Mouse (Mus musculus) right cerebral cortex, postnatal 4 days (tissue): ENCODE measurements around the gene Ankdd1b.

Experiments
- DNase-seq: peaks from one replicate; pipeline ENCODE4 v3.0.0-alpha.2; 2022

Gene Ankdd1b

GRCm38 (mm10) chr13:96470957-96471356, at the start of gene Ankdd1b:
TSS of gene Ankdd1b (minus strand) at chr13:96471198.
- no peak for DNase-seq

- no peak for DNase-seq
Measured at GRCm38 (mm10) chr13:96517335-96517734, 46.3 kb upstream of the Ankdd1b start.

GRCm38 (mm10) chr13:96516249-96516648, 45.3 kb upstream of the Ankdd1b start:
- no peak for DNase-seq

GRCm38 (mm10) chr13:96514154-96514942, 43.4 kb upstream of the Ankdd1b start:
- no peak for DNase-seq

- DNase-seq, result no peak
Measured at GRCm38 (mm10) chr13:96511893-96512292, 40.9 kb upstream of the Ankdd1b start.

GRCm38 (mm10) chr13:96511262-96511661, 40.3 kb upstream of the Ankdd1b start:
- DNase-seq, result no peak

- DNase-seq, result no peak
Measured at GRCm38 (mm10) chr13:96510635-96511034, 39.6 kb upstream of the Ankdd1b start.

- no peak for DNase-seq
Measured at GRCm38 (mm10) chr13:96507541-96507940, 36.5 kb upstream of the Ankdd1b start.

GRCm38 (mm10) chr13:96506313-96506712, 35.3 kb upstream of the Ankdd1b start:
- DNase-seq, result no peak

- no peak for DNase-seq
Measured at GRCm38 (mm10) chr13:96505661-96506060, 34.7 kb upstream of the Ankdd1b start.

- DNase-seq, result no peak
Measured at GRCm38 (mm10) chr13:96499891-96500290, 28.9 kb upstream of the Ankdd1b start.

GRCm38 (mm10) chr13:96496630-96497029, 25.6 kb upstream of the Ankdd1b start:
- no peak for DNase-seq

GRCm38 (mm10) chr13:96490433-96490832, 19.4 kb upstream of the Ankdd1b start, which contains the start of gene Gm17622:
TSS of gene Gm17622 (plus strand) at chr13:96490733.
- DNase-seq, result no peak

- no peak for DNase-seq
Measured at GRCm38 (mm10) chr13:96487968-96488367, 17.0 kb upstream of the Ankdd1b start.

GRCm38 (mm10) chr13:96487230-96487629, 16.2 kb upstream of the Ankdd1b start:
- no peak for DNase-seq

- no peak for DNase-seq
Measured at GRCm38 (mm10) chr13:96478991-96479390, 8.0 kb upstream of the Ankdd1b start.

- DNase-seq, result no peak
Measured at GRCm38 (mm10) chr13:96477226-96477625, 6.2 kb upstream of the Ankdd1b start.

- DNase-seq, result no peak
Measured at GRCm38 (mm10) chr13:96470556-96470955, 442 bp downstream of the Ankdd1b start.

- DNase-seq, result no peak
Measured at GRCm38 (mm10) chr13:96468678-96469077, 2.3 kb downstream of the Ankdd1b start.

- DNase-seq, result no peak
Measured at GRCm38 (mm10) chr13:96465315-96465714, 5.7 kb downstream of the Ankdd1b start.

- DNase-seq, result no peak
Measured at GRCm38 (mm10) chr13:96462644-96463043, 8.4 kb downstream of the Ankdd1b start.

GRCm38 (mm10) chr13:96458606-96459005, 12.4 kb downstream of the Ankdd1b start:
- DNase-seq, result no peak

GRCm38 (mm10) chr13:96458018-96458417, 13.0 kb downstream of the Ankdd1b start:
- DNase-seq, result no peak

GRCm38 (mm10) chr13:96457566-96457965, 13.4 kb downstream of the Ankdd1b start:
- no peak for DNase-seq

GRCm38 (mm10) chr13:96454288-96454687, 16.7 kb downstream of the Ankdd1b start:
- DNase-seq, result peak; percentile 13
